Mouse (Mus musculus) kidney, embryonic 14.5 days (tissue): ENCODE measurements around the gene Zfp941. TPM values are rescaled to one million over a fixed set of nuclear protein-coding genes. Genes with fewer than 3 reads are reported as not detected.

Source experiments
- ATAC-seq: fragments of 200-750 bp; cut with Nextera tagmentation; 2 replicates; pipeline ENCODE4 v1.8.0; 2017; ENCODE audit warnings: moderate number of reproducible peaks, mild to moderate bottlenecking, moderate TSS enrichment, moderate library complexity; ENCODE audit not compliant: low FRiP score, low TSS enrichment
- H3K27ac ChIP-seq: fragments of 300-500 bp; sonication (generic); 2 replicates; pipeline ENCODE4 v1.5.1; 2014; ENCODE audit warnings: low read depth, mild to moderate bottlenecking, low read length, moderate library complexity, mixed read lengths
- H3K27me3 ChIP-seq: fragments of 300-500 bp; sonication (generic); 2 replicates; pipeline ENCODE4 v1.6.1; 2014; ENCODE audit warnings: mild to moderate bottlenecking, low read length; ENCODE audit not compliant: control insufficient read depth, insufficient read depth
- H3K36me3 ChIP-seq: fragments of 300-500 bp; sonication (generic); 2 replicates; pipeline ENCODE4 v1.6.1; 2014; ENCODE audit warnings: low read length, mixed read lengths; ENCODE audit not compliant: control insufficient read depth, insufficient read depth
- H3K4me1 ChIP-seq: fragments of 300-500 bp; sonication (generic); 2 replicates; pipeline ENCODE4 v1.6.1; 2014; ENCODE audit warnings: low read length, mixed read lengths; ENCODE audit not compliant: control insufficient read depth, insufficient read depth
- H3K4me2 ChIP-seq: fragments of 300-500 bp; sonication (generic); replicated peaks from 2 replicates; pipeline ENCODE4 v1.6.1; 2014; ENCODE audit warnings: low read depth, mild to moderate bottlenecking, low read length
- H3K4me3 ChIP-seq: fragments of 300-500 bp; sonication (generic); 2 replicates; pipeline ENCODE4 v1.5.1; 2014; ENCODE audit warnings: mild to moderate bottlenecking, low read length
- H3K9ac ChIP-seq: fragments of 300-500 bp; sonication (generic); 2 replicates; pipeline ENCODE4 v1.6.1; 2014; ENCODE audit warnings: low read depth, mild to moderate bottlenecking, low read length, moderate library complexity
- H3K9me3 ChIP-seq: fragments of 300-500 bp; sonication (generic); 2 replicates; pipeline ENCODE4 v1.6.1; 2016; ENCODE audit warnings: low read length; ENCODE audit not compliant: control insufficient read depth
- WGBS: fragments of 180-500 bp; shearing (Covaris S2); extraction: QIAGEN DNeasy Blood & Tissue Kit; methylation state at CpG from one replicate; pipeline ENCODE4 v1.1.7; 2014; 5-methylcytosine and 5-hydroxymethylcytosine counted together
- polyA plus RNA-seq: library from polyadenylated mRNA; unstranded; fragments of >200 nt; fragmentation: Nextera tagmentation; extraction: Ambion mirVana; gene quantifications from 2 replicates; pipeline ENCODE4 v1.2.1, GENCODE M21; 2014

Zfp941 gene
- polyA plus RNA-seq, 1 experiment from 2014 or later, result 2.1 TPM

GRCm38 (mm10) chr7:140845683-140846082, 23.7 kb upstream of the Zfp941 start:
- H3K36me3 ChIP-seq, result no peaks in the 10 kb centered on the region
- H3K27me3 ChIP-seq, result no peaks in the 10 kb centered on the region; the same call in 1 of the 2 replicates
- WGBS, result 64% methylated on average over 4 of the region's 4 CpGs
- H3K9ac ChIP-seq, result no peak overlapping the region
- H3K27ac ChIP-seq, result no peak overlapping the region
- H3K4me3 ChIP-seq, result no peak overlapping the region
- no peak overlapping the region for H3K4me2 ChIP-seq
- H3K4me1 ChIP-seq, result no peaks in the 10 kb centered on the region
- no peak for ATAC-seq
- H3K9me3 ChIP-seq, result no peaks in the 10 kb centered on the region

- WGBS, result 32% methylated on average over 14 of the region's 14 CpGs
- Histone ChIP-seq H3K9me3 (no peaks in the 10 kb centered on the region), H3K27ac (no peak within 1 kb of the TSS), H3K9ac (no peak within 1 kb of the TSS), H3K36me3 (no peaks in the 10 kb centered on the region), H3K27me3 (no peaks in the 10 kb centered on the region; the same call in 1 of the 2 replicates), H3K4me2 (no peak within 1 kb of the TSS), H3K4me3 (no peak within 1 kb of the TSS), H3K4me1 (no peaks in the 10 kb centered on the region)
- ATAC-seq, result peak; percentile 86
These were observed 23.1 kb upstream of the Zfp941 start, which contains the start of gene Scgb1c1 for GRCm38 (mm10) chr7:140844905-140845665. Gene Scgb1c1, plus strand, starts transcription at chr7:140845547.

- ATAC-seq, result no peak
- Histone ChIP-seq H3K4me2 (no peak overlapping the region), H3K27ac (no peak overlapping the region), H3K4me3 (no peak overlapping the region), H3K36me3 (no peaks in the 10 kb centered on the region), H3K9me3 (no peaks in the 10 kb centered on the region), H3K4me1 (no peaks in the 10 kb centered on the region), H3K27me3 (no peaks in the 10 kb centered on the region; the same call in 1 of the 2 replicates), H3K9ac (no peak overlapping the region)
- 79% methylated on average over 7 of the region's 7 CpGs for WGBS
These were observed 21.8 kb upstream of the Zfp941 start for GRCm38 (mm10) chr7:140843806-140844205.

- H3K9ac ChIP-seq, result no peak overlapping the region
These were observed 19.1 kb upstream of the Zfp941 start for GRCm38 (mm10) chr7:140840750-140841735.

GRCm38 (mm10) chr7:140839556-140839955, 17.6 kb upstream of the Zfp941 start:
- Histone ChIP-seq H3K4me2 (no peak overlapping the region), H3K27ac (no peak overlapping the region), H3K27me3 (no peaks in the 10 kb centered on the region; the same call in 1 of the 2 replicates), H3K9ac (no peak overlapping the region), H3K9me3 (no peaks in the 10 kb centered on the region), H3K36me3 (no peaks in the 10 kb centered on the region), H3K4me3 (no peak overlapping the region), H3K4me1 (no peaks in the 10 kb centered on the region)
- ATAC-seq, result no peak
- 50% methylated on average over 5 of the region's 5 CpGs for WGBS

More at GRCm38 (mm10) chr7:140840750-140841735, 19.1 kb upstream of the Zfp941 start:
- Histone ChIP-seq H3K27me3 (no peaks in the 10 kb centered on the region; the same call in 1 of the 2 replicates), H3K9me3 (no peaks in the 10 kb centered on the region), H3K36me3 (no peaks in the 10 kb centered on the region), H3K27ac (no peak overlapping the region), H3K4me2 (no peak overlapping the region), H3K4me3 (no peak overlapping the region), H3K4me1 (no peaks in the 10 kb centered on the region)
- ATAC-seq, result no peak
- WGBS, result 37% methylated on average over 19 of the region's 19 CpGs

- H3K4me3 ChIP-seq, result no peak overlapping the region
- H3K9me3 ChIP-seq, result no peaks in the 10 kb centered on the region
- WGBS, result 82% methylated on average over 9 of the region's 9 CpGs
- ATAC-seq, result no peak
- H3K27me3 ChIP-seq, result no peaks in the 10 kb centered on the region; the same call in 1 of the 2 replicates
- no peak overlapping the region for H3K9ac ChIP-seq
- H3K36me3 ChIP-seq, result no peaks in the 10 kb centered on the region
- no peak overlapping the region for H3K4me2 ChIP-seq
- no peaks in the 10 kb centered on the region for H3K4me1 ChIP-seq
- no peak overlapping the region for H3K27ac ChIP-seq
These were observed 14.5 kb upstream of the Zfp941 start for GRCm38 (mm10) chr7:140836243-140837115.

GRCm38 (mm10) chr7:140835758-140836087, 13.7 kb upstream of the Zfp941 start:
- H3K9ac ChIP-seq, result no peak overlapping the region
- H3K4me1 ChIP-seq, result no peaks in the 10 kb centered on the region
- WGBS, result 83% methylated on average over 2 of the region's 2 CpGs
- no peak overlapping the region for H3K4me3 ChIP-seq
- H3K27me3 ChIP-seq, result no peaks in the 10 kb centered on the region; the same call in 1 of the 2 replicates
- no peaks in the 10 kb centered on the region for H3K9me3 ChIP-seq
- no peak overlapping the region for H3K4me2 ChIP-seq
- no peak for ATAC-seq
- H3K27ac ChIP-seq, result no peak overlapping the region
- no peaks in the 10 kb centered on the region for H3K36me3 ChIP-seq

- no peaks in the 10 kb centered on the region for H3K9me3 ChIP-seq
- 48% methylated on average over 20 of the region's 20 CpGs for WGBS
- no peak within 1 kb of the TSS for H3K4me2 ChIP-seq
- H3K4me3 ChIP-seq, result no peak within 1 kb of the TSS
- H3K9ac ChIP-seq, result no peak within 1 kb of the TSS
- H3K4me1 ChIP-seq, result no peaks in the 10 kb centered on the region
- no peaks in the 10 kb centered on the region for H3K36me3 ChIP-seq
- no peaks in the 10 kb centered on the region; the same call in 1 of the 2 replicates for H3K27me3 ChIP-seq
- ATAC-seq, result peak; percentile 14; the same call in 1 of the 2 replicates
- H3K27ac ChIP-seq, result no peak within 1 kb of the TSS
These were observed 13.2 kb upstream of the Zfp941 start, which contains the start of gene Urah for GRCm38 (mm10) chr7:140834968-140835757. Gene Urah, plus strand, starts transcription at chr7:140835018.
